Mouse (Mus musculus) midbrain, embryonic 12.5 days (tissue): ENCODE data around the gene Slirp. TPM values are rescaled to one million over a fixed set of nuclear protein-coding genes. Genes with fewer than 3 reads are reported as not detected.
"Not testable (repeated sequence)": the region's sequence is repeated elsewhere in the genome, so short reads cannot be mapped to it uniquely, and the experiment has no call there.

Experiments used
- ATAC-seq: fragments of 200-750 bp; cut with Nextera tagmentation; 2 replicates; pipeline ENCODE4 v1.8.0; 2017; ENCODE audit warnings: low read depth, moderate TSS enrichment, moderate library complexity; ENCODE audit not compliant: low FRiP score
- H3K27ac ChIP-seq: fragments of 300-500 bp; sonication (generic); replicated peaks from 2 replicates; pipeline ENCODE4 v1.5.1; 2016; ENCODE audit warnings: mild to moderate bottlenecking
- H3K27me3 ChIP-seq: fragments of 300-500 bp; sonication (generic); 2 replicates; pipeline ENCODE4 v1.6.1; 2016; ENCODE audit warnings: mild to moderate bottlenecking
- H3K36me3 ChIP-seq: fragments of 300-500 bp; sonication (generic); 2 replicates; pipeline ENCODE4 v1.6.1; 2016
- H3K4me1 ChIP-seq: fragments of 300-500 bp; sonication (generic); 2 replicates; pipeline ENCODE4 v1.6.1; 2016
- H3K4me2 ChIP-seq: fragments of 300-500 bp; sonication (generic); replicated peaks from 2 replicates; pipeline ENCODE4 v1.6.1; 2016; ENCODE audit warnings: mild to moderate bottlenecking, moderate library complexity
- H3K4me3 ChIP-seq: fragments of 300-500 bp; sonication (generic); 2 replicates; pipeline ENCODE4 v1.5.1; 2016; ENCODE audit warnings: mild to moderate bottlenecking
- H3K9ac ChIP-seq: fragments of 300-500 bp; sonication (generic); replicated peaks from 2 replicates; pipeline ENCODE4 v1.6.1; 2016; ENCODE audit warnings: mild to moderate bottlenecking, moderate library complexity
- H3K9me3 ChIP-seq: fragments of 300-500 bp; sonication (generic); 2 replicates; pipeline ENCODE4 v1.6.1; 2016; ENCODE audit warnings: mild to moderate bottlenecking
- WGBS: fragments of 180-500 bp; shearing (Covaris S2); methylation state at CpG from one replicate; pipeline ENCODE4 v1.1.7; 2016; 5-methylcytosine and 5-hydroxymethylcytosine counted together
- microRNA-seq: library from miRNA; unstranded; fragments of <30 nt; microRNA quantifications from one replicate; pipeline ENCODE4, GENCODE M21; 2017
- polyA plus RNA-seq: library from polyadenylated mRNA; unstranded; fragments of >200 nt; fragmentation: Nextera tagmentation; extraction: Ambion mirVana; gene quantifications from 2 replicates; pipeline ENCODE4 v1.2.1, GENCODE M21; 2016

Slirp gene
- polyA plus RNA-seq, 1 experiment from 2014 or later, result 281 TPM

- H3K4me1 ChIP-seq, H3K27ac ChIP-seq, ATAC-seq, H3K9me3 ChIP-seq, H3K9ac ChIP-seq, H3K4me3 ChIP-seq, H3K36me3 ChIP-seq, H3K4me2 ChIP-seq, H3K27me3 ChIP-seq: not testable (repeated sequence)
- WGBS, result 70% methylated on average over 2 of the region's 2 CpGs
Measured at GRCm38 (mm10) chr12:87488683-87489082, 45.0 kb downstream of the Slirp start.

DNA sequence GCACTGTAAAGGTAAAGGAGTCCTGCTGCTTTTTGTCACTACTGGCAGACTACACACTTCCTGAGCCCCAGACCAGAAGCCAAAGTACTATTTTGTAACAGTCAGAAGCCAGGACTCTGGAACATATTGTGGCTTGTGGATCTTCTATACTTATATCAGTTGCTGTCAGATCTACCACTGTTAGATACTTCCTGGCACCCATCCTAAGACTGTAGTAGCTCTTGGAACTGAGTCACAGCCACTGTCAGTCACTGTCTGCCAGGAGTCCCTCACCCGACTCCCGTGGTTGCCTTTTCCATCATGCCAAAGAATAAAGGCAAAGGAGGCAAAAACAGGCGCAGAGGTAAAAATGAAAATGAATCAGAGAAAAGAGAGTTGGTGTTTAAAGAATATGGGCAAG is 50.7 kb downstream of the Slirp start, which contains the start of gene Gm5788:
Gene Gm5788, plus strand, starts transcription at position 301 of the 400 bp plus-strand sequence.
- 93% methylated on average over 3 of the region's 3 CpGs for WGBS
- H3K4me1 ChIP-seq, H3K9ac ChIP-seq, H3K4me2 ChIP-seq, ATAC-seq, H3K27ac ChIP-seq, H3K27me3 ChIP-seq, H3K9me3 ChIP-seq, H3K36me3 ChIP-seq, H3K4me3 ChIP-seq: not testable (repeated sequence)

Small RNA genes within 50 kb of the gene (microRNA-seq; reads per million reads assigned to microRNA genes)
- gene Mir3068, result 43.4 reads per million, percentile 43 among the genes with 10 or more reads in this experiment

Other genes starting within 250 kb of the Slirp start
- gene Samd15, start 244.2 kb upstream of the Slirp start, polyA plus RNA-seq, result 1.1 and 1.9 TPM in 2 replicates
- gene Tmed8, start 243.4 kb upstream of the Slirp start, polyA plus RNA-seq, result 5.6 and 6.0 TPM in 2 replicates
- gene Noxred1, start 205.2 kb upstream of the Slirp start, polyA plus RNA-seq, result 1.2 and 1.8 TPM in 2 replicates
- 62.1 and 62.2 TPM in 2 replicates for gene Vipas39, start 177.6 kb upstream of the Slirp start, polyA plus RNA-seq
- gene Ahsa1, start 177.4 kb upstream of the Slirp start, polyA plus RNA-seq, result 188 and 195 TPM in 2 replicates
- 1.0 and 1.2 TPM in 2 replicates for gene Ism2, start 144.2 kb upstream of the Slirp start, polyA plus RNA-seq
- 54.8 and 65.2 TPM in 2 replicates for gene Sptlc2, start 55.5 kb upstream of the Slirp start, polyA plus RNA-seq
- 51.2 and 55.2 TPM in 2 replicates for gene Alkbh1, start 121 bp downstream of the Slirp start, polyA plus RNA-seq
- 152 and 155 TPM in 2 replicates for gene Snw1, start 28.4 kb downstream of the Slirp start, polyA plus RNA-seq
- not detected in 2 replicates for gene Gm5788, start 50.8 kb downstream of the Slirp start, polyA plus RNA-seq
- gene Gm8300, start 70.4 kb downstream of the Slirp start, polyA plus RNA-seq, result not detected in 2 replicates
- gene Oog1, start 158.8 kb downstream of the Slirp start, polyA plus RNA-seq, result not detected in 2 replicates
- gene Gm4027, start 175.0 kb downstream of the Slirp start, polyA plus RNA-seq, result not detected in 2 replicates
- gene Gm16381, start 200.7 kb downstream of the Slirp start, polyA plus RNA-seq, result not detected in 2 replicates